Comparison of ENCODE assay signal across 26 mouse cellular contexts in genomic region chr9:37941167-37941566, GRCm38 (mm10). TPM values are rescaled to one million over a fixed set of nuclear protein-coding genes. Genes with fewer than 3 reads are reported as not detected.
DNase-seq lines count a peak whose midpoint lies in the region.
"Had no signal": no experiment of that assay in that cellular context is flagged by ENCODE, and none has a peak within 500 bp of the region (broad histone marks: within the 10 kb centered on the region; RNA-seq: fewer than 3 reads in every experiment).

No protein-coding gene starts in this region.

- peak; percentile 19 to 21 for DNase-seq in frontal cortex, adult 2 months (ENCODE audit: extremely low spot score in 1 of 2, low spot score in 1 of 2)
- no peak for DNase-seq in frontal cortex, postnatal 25 days (ENCODE audit: low spot score in 2 of 2)
- peak; percentile 15 for DNase-seq in right cerebral cortex, adult 18-20 months
- DNase-seq in right cerebral cortex, postnatal 10 days (ENCODE audit: low spot score in 2 of 2), result no peak
- DNase-seq in ZHBTc4 (ENCODE audit: low read depth, low spot score), result peak; percentile 1
- peak; percentile 73 for DNase-seq in brain, adult 2 months (ENCODE audit: low read depth, low spot score)
- DNase-seq in kidney, adult 8-10 months, result no peak
- DNase-seq: adrenal gland, adult 8-10 months; adrenal gland, postnatal 14 days; adrenal gland, postnatal 36 days; cerebellum, adult 11 months; cerebellum, adult 18-20 months; cerebellum, adult 8-10 months; cerebellum, adult 9-11 months; cerebellum, postnatal 14 days; cerebellum, postnatal 36 days; embryo, embryonic 11 days had no signal

RNA-seq across cellular contexts. Expression of gene Olfr878, which starts 23.5 kb away (rescaled TPM):
- 0.04 TPM in 1 of 2 replicates, not detected in the other for polyA plus RNA-seq in frontal cortex, adult 2 months (2012; rRNA removed)
- polyA plus RNA-seq: brain, embryonic 14.5 days; C2C12; embryonic facial prominence, embryonic 11.5 days; embryonic facial prominence, embryonic 13.5 days; erythroblast, embryonic 14.5 days; forebrain, embryonic 10.5 days; forebrain, embryonic 12.5 days; forebrain, embryonic 14.5 days; forebrain, embryonic 16.5 days had no signal

RNA-seq across cellular contexts. Expression of gene Olfr145, which starts 44.6 kb away (rescaled TPM):
- polyA plus RNA-seq in frontal cortex, adult 2 months (2012; rRNA removed), result not detected in 2 replicates
- polyA plus RNA-seq: brain, embryonic 14.5 days; C2C12; embryonic facial prominence, embryonic 13.5 days; erythroblast, embryonic 14.5 days; forebrain, embryonic 10.5 days; forebrain, embryonic 12.5 days; forebrain, embryonic 14.5 days; forebrain, embryonic 16.5 days had no signal

RNA-seq across cellular contexts. Expression of gene Olfr881, which starts 50.5 kb away (rescaled TPM):
- polyA plus RNA-seq in frontal cortex, adult 2 months (2012; rRNA removed), result not detected in 2 replicates
- polyA plus RNA-seq: brain, embryonic 14.5 days; C2C12; embryonic facial prominence, embryonic 11.5 days; embryonic facial prominence, embryonic 13.5 days; erythroblast, embryonic 14.5 days; forebrain, embryonic 10.5 days; forebrain, embryonic 12.5 days; forebrain, embryonic 14.5 days; forebrain, embryonic 16.5 days had no signal

Comparison
In these comparisons a context has a peak if more than half of its experiments do, and no peak if none do; other contexts are left out.
1. DNase-seq: peak in frontal cortex, adult 2 months (2 of 2), right cerebral cortex, adult 18-20 months (single experiment), ZHBTc4 (single experiment) and brain, adult 2 months (single experiment); none in frontal cortex, postnatal 25 days (0 of 2), right cerebral cortex, postnatal 10 days (0 of 2) and kidney, adult 8-10 months (0 of 2).